Mouse (Mus musculus) liver, embryonic 14.5 days (tissue): Measurements from ENCODE around the gene Mad2l1.

Source experiments
- CTCF ChIP-seq: IDR thresholded peaks from 2 replicates; pipeline ENCODE4 v1.5.1; 2016; ENCODE audit warnings: antibody characterized with exemption, low read depth, control low read depth
- EP300 ChIP-seq: IDR thresholded peaks from 2 replicates; pipeline ENCODE4 v1.6.1; 2016; ENCODE audit warnings: antibody characterized with exemption, low read depth

GRCm38 (mm10) chr6:66533241-66533640, 1.9 kb upstream of the Mad2l1 start:
- TF ChIP-seq CTCF (peak; percentile 51; the same call in 1 of the 2 replicates), EP300 (no peak)
